Mouse (Mus musculus): ENCODE data around the gene S100a10. TPM values are rescaled to one million over a fixed set of nuclear protein-coding genes. Genes with fewer than 3 reads are reported as not detected.

S100a10 gene
- polyA plus RNA-seq (2015; fragmentation: Nextera tagmentation; extraction: Ambion mirVana), result 701 and 766 TPM in 2 replicates

GRCm38 (mm10) chr3:93554981-93555877 is at the start of gene S100a10:
S100a10 (plus strand) TSS chr3:93555080.

GRCm38 (mm10) chr3:93520330-93521193 is 34.3 kb upstream of the S100a10 start, which contains the start of gene S100a11:
S100a11 (plus strand) TSS chr3:93520488.

Other genes starting within 250 kb of the S100a10 start
- not detected in 2 replicates for gene Hrnr, start 235.3 kb upstream of the S100a10 start, polyA plus RNA-seq (2015; fragmentation: Nextera tagmentation; extraction: Ambion mirVana)
- gene Rptn, start 161.4 kb upstream of the S100a10 start, polyA plus RNA-seq (2015; fragmentation: Nextera tagmentation; extraction: Ambion mirVana), result 0.54 and 0.59 TPM in 2 replicates
- 1.1 and 1.6 TPM in 2 replicates for gene Tchh, start 112.8 kb upstream of the S100a10 start, polyA plus RNA-seq (2015; fragmentation: Nextera tagmentation; extraction: Ambion mirVana)
- not detected in 2 replicates for gene Tchhl1, start 86.3 kb upstream of the S100a10 start, polyA plus RNA-seq (2015; fragmentation: Nextera tagmentation; extraction: Ambion mirVana)
- gene S100a11, start 34.6 kb upstream of the S100a10 start, polyA plus RNA-seq (2015; fragmentation: Nextera tagmentation; extraction: Ambion mirVana), result 2,966 and 3,460 TPM in 2 replicates
- not detected in 2 replicates for gene Tdpoz2, start 97.6 kb downstream of the S100a10 start, polyA plus RNA-seq (2015; fragmentation: Nextera tagmentation; extraction: Ambion mirVana)
- not detected in 2 replicates for gene Tdpoz1, start 121.2 kb downstream of the S100a10 start, polyA plus RNA-seq (2015; fragmentation: Nextera tagmentation; extraction: Ambion mirVana)
- not detected in 2 replicates for gene Gm37596, start 138.0 kb downstream of the S100a10 start, polyA plus RNA-seq (2015; fragmentation: Nextera tagmentation; extraction: Ambion mirVana)
- not detected in 2 replicates for gene Gm5773, start 217.9 kb downstream of the S100a10 start, polyA plus RNA-seq (2015; fragmentation: Nextera tagmentation; extraction: Ambion mirVana)
- not detected in 2 replicates for gene Tdpoz4, start 241.3 kb downstream of the S100a10 start, polyA plus RNA-seq (2015; fragmentation: Nextera tagmentation; extraction: Ambion mirVana)